Mouse (Mus musculus): ENCODE results near the gene Trpv1. TPM values are rescaled to one million over a fixed set of nuclear protein-coding genes. Genes with fewer than 3 reads are reported as not detected.
A peak's percentile ranks its signal among the peaks of the same experiment; 100 is the strongest.

The Trpv1 gene
- polyA plus RNA-seq, 1 experiment, result 0.01 TPM

DNA sequence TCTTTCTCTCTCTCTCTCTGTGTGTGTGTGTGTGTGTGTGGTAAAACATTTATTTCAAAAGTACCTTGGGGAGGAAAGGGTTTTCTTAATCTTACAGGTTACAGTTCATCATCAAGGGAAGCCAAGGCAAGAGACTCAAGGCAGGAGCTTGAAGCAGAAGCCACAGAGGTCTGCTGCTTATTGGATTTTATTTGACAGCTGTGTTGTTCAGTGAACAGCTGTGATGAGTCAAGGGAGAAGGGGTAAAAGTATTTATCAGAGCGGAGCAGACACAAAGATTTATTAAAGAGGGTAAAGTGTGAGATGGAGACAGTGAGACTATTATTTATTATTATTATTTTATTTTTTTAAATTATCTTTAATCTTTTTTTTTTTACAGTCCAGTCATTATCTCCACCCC lies 27.3 kb downstream of the Trpv1 start:
- Histone ChIP-seq H3K79me2 (ENCODE audit: control insufficient read depth, insufficient read depth) (no peaks in the 10 kb centered on the region), H3K4me3 (ENCODE audit: insufficient read depth, poor library complexity, severe bottlenecking) (no peak overlapping the region), H3K27me3 (ENCODE audit: control insufficient read depth, insufficient read depth, insufficient read length) (no peaks in the 10 kb centered on the region), H3K79me3 (ENCODE audit: low read depth) (no peaks in the 10 kb centered on the region), H3ac (ENCODE audit: control insufficient read depth, insufficient read length, low read depth) (no peak overlapping the region), H3K36me3 (ENCODE audit: control insufficient read depth, insufficient read depth) (no peaks in the 10 kb centered on the region)
- TF ChIP-seq MYOG (IDR thresholded peaks at IDR 0.05; ENCODE audit: control insufficient read depth, extremely low read depth, insufficient read length), result no peak
- peak; percentile 37 for TF ChIP-seq MYOD1 (IDR thresholded peaks at IDR 0.05; ENCODE audit: control insufficient read depth, insufficient read length, low read depth)

DNA sequence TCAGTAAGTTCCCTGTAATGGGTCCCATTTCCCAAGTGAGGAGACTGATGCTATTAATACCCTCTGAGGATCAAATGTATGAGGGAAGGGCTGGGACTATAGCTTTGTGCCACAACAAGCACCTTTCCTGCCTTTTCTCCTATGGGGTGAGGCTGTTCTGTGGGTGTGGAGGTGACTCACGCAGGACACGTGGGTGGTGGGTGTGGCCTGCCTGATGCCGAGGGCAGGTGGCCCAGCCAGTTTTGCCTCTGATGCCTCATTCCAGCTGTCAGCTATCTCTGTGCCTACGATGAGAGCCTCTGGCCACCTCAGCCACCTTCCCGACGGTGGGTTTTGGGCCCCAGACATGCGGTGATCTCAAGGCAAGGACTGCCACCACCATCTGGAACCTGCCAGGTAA lies 33.2 kb downstream of the Trpv1 start, which contains the start of gene Trpv3:
TSS of gene Trpv3 (plus strand) at position 122 of the 400 bp plus-strand sequence.
- Histone ChIP-seq H3K4me3 (ENCODE audit: insufficient read depth, poor library complexity, severe bottlenecking) (no peak within 1 kb of the TSS), H3ac (ENCODE audit: control insufficient read depth, insufficient read length, low read depth) (no peak within 1 kb of the TSS), H3K79me3 (ENCODE audit: low read depth) (no peaks in the 10 kb centered on the region), H3K79me2 (ENCODE audit: control insufficient read depth, insufficient read depth) (no peaks in the 10 kb centered on the region), H3K27me3 (ENCODE audit: control insufficient read depth, insufficient read depth, insufficient read length) (no peaks in the 10 kb centered on the region), H3K36me3 (ENCODE audit: control insufficient read depth, insufficient read depth) (no peaks in the 10 kb centered on the region)
- TF ChIP-seq CEBPB (IDR thresholded peaks at IDR 0.05; ENCODE audit: low read depth) (no peak), MYOD1 (IDR thresholded peaks at IDR 0.05; ENCODE audit: control insufficient read depth, insufficient read length, low read depth) (peak; percentile 14), USF1 (IDR thresholded peaks at IDR 0.05; ENCODE audit: low read depth) (peak; percentile 23)

DNA sequence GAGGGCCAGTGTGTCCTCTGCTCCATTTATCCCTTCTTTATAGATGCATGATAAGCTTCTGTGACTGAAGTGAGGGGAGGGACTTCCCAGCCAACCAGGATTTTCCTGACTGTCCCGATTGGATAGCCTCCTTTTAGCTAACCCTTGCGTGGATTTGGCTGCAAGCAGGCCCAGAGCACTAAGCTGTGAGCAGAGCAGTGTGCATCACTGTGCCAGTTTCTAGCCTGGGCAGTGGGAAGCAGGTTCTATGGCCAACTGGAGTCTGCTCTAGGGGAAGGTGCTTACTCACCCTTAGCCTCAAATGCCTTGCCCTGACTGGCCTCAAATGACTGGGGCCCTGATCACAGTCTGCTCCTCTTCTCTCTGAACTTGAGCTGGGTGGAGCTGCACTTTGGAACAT lies 40.7 kb downstream of the Trpv1 start:
- Histone ChIP-seq H3K4me3 (ENCODE audit: insufficient read depth, poor library complexity, severe bottlenecking) (no peak overlapping the region), H3K79me3 (ENCODE audit: low read depth) (no peaks in the 10 kb centered on the region), H3ac (ENCODE audit: control insufficient read depth, insufficient read length, low read depth) (no peak overlapping the region), H3K79me2 (ENCODE audit: control insufficient read depth, insufficient read depth) (no peaks in the 10 kb centered on the region), H3K27me3 (ENCODE audit: control insufficient read depth, insufficient read depth, insufficient read length) (no peaks in the 10 kb centered on the region), H3K36me3 (ENCODE audit: control insufficient read depth, insufficient read depth) (no peaks in the 10 kb centered on the region)
- no peak for TF ChIP-seq MYOD1 (IDR thresholded peaks at IDR 0.05; ENCODE audit: control insufficient read depth, insufficient read length, low read depth)
- TF ChIP-seq FOSL1 (IDR thresholded peaks at IDR 0.05; ENCODE audit: insufficient read depth, low read length, poor library complexity, severe bottlenecking), result no peak
- no peak for TF ChIP-seq MAX (IDR thresholded peaks at IDR 0.05)
- TF ChIP-seq MYOG (IDR thresholded peaks at IDR 0.05; ENCODE audit: control insufficient read depth, extremely low read depth, insufficient read length), result no peak
- TF ChIP-seq CEBPB (IDR thresholded peaks at IDR 0.05; ENCODE audit: low read depth), result no peak
- no peak for TF ChIP-seq CTCF (IDR thresholded peaks at IDR 0.05; ENCODE audit: control insufficient read depth, insufficient read depth, insufficient read length)
- TF ChIP-seq USF1 (IDR thresholded peaks at IDR 0.05; ENCODE audit: low read depth), result no peak

- no peak overlapping the region for H3ac ChIP-seq (ENCODE audit: control insufficient read depth, insufficient read length, low read depth)
- TF ChIP-seq CEBPB (IDR thresholded peaks at IDR 0.05; ENCODE audit: low read depth) (no peak), FOSL1 (IDR thresholded peaks at IDR 0.05; ENCODE audit: insufficient read depth, low read length, poor library complexity, severe bottlenecking) (no peak), MYOG (IDR thresholded peaks at IDR 0.05; ENCODE audit: control insufficient read depth, extremely low read depth, insufficient read length) (no peak), CTCF (IDR thresholded peaks at IDR 0.05; ENCODE audit: control insufficient read depth, insufficient read depth, insufficient read length) (no peak), MYOD1 (IDR thresholded peaks at IDR 0.05; ENCODE audit: control insufficient read depth, insufficient read length, low read depth) (no peak)
Observed at GRCm38 (mm10) chr11:73280710-73281109, 46.6 kb downstream of the Trpv1 start.

GRCm38 (mm10) chr11:73281528-73282027 lies 47.5 kb downstream of the Trpv1 start:
- H3K79me2 ChIP-seq (ENCODE audit: control insufficient read depth, insufficient read depth), result no peaks in the 10 kb centered on the region
- no peak for TF ChIP-seq USF1 (IDR thresholded peaks at IDR 0.05; ENCODE audit: low read depth)
- TF ChIP-seq MYOG (IDR thresholded peaks at IDR 0.05; ENCODE audit: control insufficient read depth, extremely low read depth, insufficient read length), result no peak
- TF ChIP-seq MAX (IDR thresholded peaks at IDR 0.05), result no peak
- no peak for TF ChIP-seq MYOD1 (IDR thresholded peaks at IDR 0.05; ENCODE audit: control insufficient read depth, insufficient read length, low read depth)
- TF ChIP-seq CTCF (IDR thresholded peaks at IDR 0.05; ENCODE audit: control insufficient read depth, insufficient read depth, insufficient read length), result no peak
- TF ChIP-seq CEBPB (IDR thresholded peaks at IDR 0.05; ENCODE audit: low read depth), result no peak
- no peak for TF ChIP-seq FOSL1 (IDR thresholded peaks at IDR 0.05; ENCODE audit: insufficient read depth, low read length, poor library complexity, severe bottlenecking)
- no peak overlapping the region for H3K4me3 ChIP-seq (ENCODE audit: insufficient read depth, poor library complexity, severe bottlenecking)
- no peaks in the 10 kb centered on the region for H3K27me3 ChIP-seq (ENCODE audit: control insufficient read depth, insufficient read depth, insufficient read length)
- H3K79me3 ChIP-seq (ENCODE audit: low read depth), result no peaks in the 10 kb centered on the region
- H3ac ChIP-seq (ENCODE audit: control insufficient read depth, insufficient read length, low read depth), result no peak overlapping the region
- H3K36me3 ChIP-seq (ENCODE audit: control insufficient read depth, insufficient read depth), result no peaks in the 10 kb centered on the region

More at GRCm38 (mm10) chr11:73280710-73281109, 46.6 kb downstream of the Trpv1 start:
- H3K36me3 ChIP-seq (ENCODE audit: control insufficient read depth, insufficient read depth), result no peaks in the 10 kb centered on the region
- no peaks in the 10 kb centered on the region for H3K27me3 ChIP-seq (ENCODE audit: control insufficient read depth, insufficient read depth, insufficient read length)
- H3K4me3 ChIP-seq (ENCODE audit: insufficient read depth, poor library complexity, severe bottlenecking), result no peak overlapping the region
- H3K79me3 ChIP-seq (ENCODE audit: low read depth), result no peaks in the 10 kb centered on the region
- H3K79me2 ChIP-seq (ENCODE audit: control insufficient read depth, insufficient read depth), result no peaks in the 10 kb centered on the region

DNA sequence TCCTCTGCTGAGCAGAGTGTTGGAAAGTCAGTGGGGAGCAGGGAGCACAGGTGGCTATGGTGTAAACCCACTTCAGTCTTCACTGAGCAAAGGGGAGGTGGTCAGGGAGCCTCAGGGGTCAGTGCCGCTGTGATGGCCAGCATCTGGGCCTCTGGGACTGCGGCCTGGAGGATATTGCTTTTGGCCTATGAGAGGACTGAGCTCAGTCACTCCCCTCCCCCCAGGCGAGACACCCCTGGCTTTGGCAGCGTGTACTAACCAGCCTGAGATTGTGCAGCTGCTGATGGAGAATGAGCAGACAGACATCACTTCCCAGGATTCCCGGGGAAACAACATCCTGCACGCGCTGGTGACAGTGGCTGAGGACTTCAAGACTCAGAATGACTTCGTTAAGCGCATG lies 49.3 kb downstream of the Trpv1 start:
- TF ChIP-seq CTCF (IDR thresholded peaks at IDR 0.05; ENCODE audit: control insufficient read depth, insufficient read depth, insufficient read length), result no peak
- no peak for TF ChIP-seq MYOG (IDR thresholded peaks at IDR 0.05; ENCODE audit: control insufficient read depth, extremely low read depth, insufficient read length)
- no peak for TF ChIP-seq MAX (IDR thresholded peaks at IDR 0.05)
- TF ChIP-seq CEBPB (IDR thresholded peaks at IDR 0.05; ENCODE audit: low read depth), result no peak
- TF ChIP-seq FOSL1 (IDR thresholded peaks at IDR 0.05; ENCODE audit: insufficient read depth, low read length, poor library complexity, severe bottlenecking), result no peak
- TF ChIP-seq USF1 (IDR thresholded peaks at IDR 0.05; ENCODE audit: low read depth), result no peak
- TF ChIP-seq MYOD1 (IDR thresholded peaks at IDR 0.05; ENCODE audit: control insufficient read depth, insufficient read length, low read depth), result no peak
- Histone ChIP-seq H3ac (ENCODE audit: control insufficient read depth, insufficient read length, low read depth) (no peak overlapping the region), H3K4me3 (ENCODE audit: insufficient read depth, poor library complexity, severe bottlenecking) (no peak overlapping the region), H3K79me3 (ENCODE audit: low read depth) (no peaks in the 10 kb centered on the region), H3K27me3 (ENCODE audit: control insufficient read depth, insufficient read depth, insufficient read length) (no peaks in the 10 kb centered on the region), H3K36me3 (ENCODE audit: control insufficient read depth, insufficient read depth) (no peaks in the 10 kb centered on the region), H3K79me2 (ENCODE audit: control insufficient read depth, insufficient read depth) (no peaks in the 10 kb centered on the region)

Measured in C2C12 (cell line).